Mouse (Mus musculus): ENCODE measurements around the gene H2-DMb2. TPM values are rescaled to one million over a fixed set of nuclear protein-coding genes. Genes with fewer than 3 reads are reported as not detected.
A peak's percentile ranks its signal among the peaks of the same experiment; 100 is the strongest.

H2-DMb2 gene
- total RNA-seq (2014; rRNA removed) (0.74 and 1.7 TPM in 2 replicates), polyA plus RNA-seq (2012; rRNA removed) (1.1 and 3.1 TPM in 2 replicates)

DNA sequence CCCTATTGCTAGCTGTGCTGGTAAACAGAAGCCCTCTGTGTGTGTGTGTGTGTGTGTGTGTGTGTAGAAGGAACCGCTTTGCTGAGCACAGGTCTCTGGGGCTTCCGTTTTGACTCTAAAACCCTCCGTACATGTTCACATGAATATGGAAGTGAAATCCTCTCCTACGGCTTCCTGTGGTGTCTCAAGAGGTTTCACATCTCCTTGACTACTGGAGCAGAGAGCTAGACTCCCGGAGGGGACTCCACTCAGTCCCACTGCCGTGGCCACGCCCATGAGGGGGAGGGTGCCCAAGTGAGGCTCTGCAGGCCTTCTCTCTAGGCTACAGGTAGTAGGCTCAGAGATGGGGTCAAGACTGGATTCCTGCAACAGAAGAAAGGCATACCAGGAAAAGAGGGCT is at the start of gene H2-DMb2:
TSS of gene H2-DMb2 (plus strand) at position 275 of the 400 bp plus-strand sequence.
- Histone ChIP-seq H3K27ac (replicated peaks; ENCODE audit: insufficient read depth, low read depth, low read length) (peak within 1 kb of the TSS; percentile 31; the same call in 1 of the 2 replicates), H3K4me1 (ENCODE audit: control insufficient read depth, insufficient read depth, low read length) (no peaks in the 10 kb centered on the region), H3K4me3 (ENCODE audit: insufficient read depth, low read depth, low read length) (no peak within 1 kb of the TSS), H3K9ac (ENCODE audit: low read depth, low read length) (no peak within 1 kb of the TSS), H3K27me3 (ENCODE audit: control insufficient read depth, insufficient read depth, low read length) (peaks cover 10% of the 10 kb centered on the region; the same call in 1 of the 2 replicates), H3K36me3 (ENCODE audit: control insufficient read depth, insufficient read depth, low read length) (no peaks in the 10 kb centered on the region), H3K79me2 (ENCODE audit: control insufficient read depth, insufficient read depth, low read length) (no peaks in the 10 kb centered on the region)
- peak; percentile 56 for DNase-seq (ENCODE audit: extremely low read depth, low read depth, low spot score)
- WGBS = 49% methylated on average over 7 of the region's 7 CpGs
- TF ChIP-seq POLR2A (IDR thresholded peaks at IDR 0.05; ENCODE audit: extremely low read depth, insufficient read depth, low read length) (no peak), CTCF (IDR thresholded peaks at IDR 0.05; ENCODE audit: low read depth, low read length) (no peak)

DNA sequence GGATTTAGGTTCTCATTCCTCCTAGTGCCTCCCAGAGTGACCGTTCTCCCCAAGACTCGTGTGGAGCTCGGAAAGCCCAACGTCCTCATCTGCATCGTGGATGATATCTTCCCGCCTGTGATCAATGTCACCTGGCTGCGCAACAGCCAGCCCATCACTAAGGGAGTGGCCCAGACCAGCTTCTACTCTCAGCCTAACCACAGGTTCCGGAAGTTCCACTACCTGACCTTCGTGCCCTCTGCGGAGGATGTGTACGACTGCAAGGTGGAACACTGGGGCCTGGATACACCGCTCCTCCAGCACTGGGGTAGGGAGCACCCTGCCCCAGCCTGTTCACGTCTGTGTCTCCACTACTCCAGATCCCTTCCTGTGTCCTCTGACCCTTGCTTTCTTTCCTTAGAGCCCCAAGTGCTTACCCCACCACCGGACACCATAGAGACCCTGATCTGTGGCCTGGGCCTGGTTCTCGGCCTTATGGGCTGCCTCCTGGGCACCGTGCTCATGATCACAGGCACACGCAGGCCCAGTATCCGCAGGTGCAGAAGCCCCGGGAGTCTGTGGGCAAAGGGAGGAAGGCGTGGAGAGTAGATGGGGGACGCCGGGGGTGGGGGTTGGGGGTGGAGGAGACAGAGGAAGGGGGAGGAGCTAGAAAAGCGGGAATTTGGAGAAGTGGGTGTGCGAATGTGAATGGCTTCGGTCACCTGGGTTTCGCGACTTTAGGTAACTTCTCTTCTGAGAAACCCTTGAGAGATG is 48.6 kb upstream of the H2-DMb2 start:
- Histone ChIP-seq H3K27ac (replicated peaks; ENCODE audit: insufficient read depth, low read depth, low read length) (no peak overlapping the region), H3K36me3 (ENCODE audit: control insufficient read depth, insufficient read depth, low read length) (no peaks in the 10 kb centered on the region), H3K27me3 (ENCODE audit: control insufficient read depth, insufficient read depth, low read length) (no peaks in the 10 kb centered on the region), H3K9ac (ENCODE audit: low read depth, low read length) (no peak overlapping the region), H3K4me1 (ENCODE audit: control insufficient read depth, insufficient read depth, low read length) (no peaks in the 10 kb centered on the region), H3K79me2 (ENCODE audit: control insufficient read depth, insufficient read depth, low read length) (no peaks in the 10 kb centered on the region), H3K4me3 (ENCODE audit: insufficient read depth, low read depth, low read length) (no peak overlapping the region)
- no peak for DNase-seq (ENCODE audit: extremely low read depth, low read depth, low spot score)
- TF ChIP-seq CTCF (IDR thresholded peaks at IDR 0.05; ENCODE audit: low read depth, low read length) (no peak), POLR2A (IDR thresholded peaks at IDR 0.05; ENCODE audit: extremely low read depth, insufficient read depth, low read length) (no peak)
- WGBS = 77% methylated on average over 27 of the region's 27 CpGs

DNA sequence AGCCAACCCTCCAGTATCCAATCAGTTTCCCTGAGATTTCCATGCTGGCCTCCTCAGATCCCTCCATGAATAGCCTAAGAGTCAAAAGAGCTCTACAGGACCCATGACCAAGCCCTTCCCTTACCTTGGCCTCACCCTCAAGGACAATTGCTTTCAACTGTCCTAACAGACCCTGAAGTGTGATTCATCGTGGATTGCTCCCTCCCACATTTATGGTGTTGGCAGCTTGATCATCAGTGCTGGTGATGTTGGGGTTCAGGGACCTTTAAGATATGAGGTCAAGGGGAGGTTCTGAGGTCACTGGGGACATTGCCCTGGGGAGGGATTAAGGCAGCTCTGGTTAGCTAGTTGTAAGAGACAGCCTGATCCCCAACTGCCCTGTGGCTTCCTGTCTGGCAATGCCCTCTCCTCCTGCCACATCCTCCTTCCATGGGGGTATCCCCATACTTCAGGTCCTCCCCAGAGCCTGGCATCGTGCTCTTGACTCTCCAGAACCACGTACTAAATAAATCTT is 46.6 kb upstream of the H2-DMb2 start:
- Histone ChIP-seq H3K36me3 (ENCODE audit: control insufficient read depth, insufficient read depth, low read length) (no peaks in the 10 kb centered on the region), H3K79me2 (ENCODE audit: control insufficient read depth, insufficient read depth, low read length) (no peaks in the 10 kb centered on the region), H3K27me3 (ENCODE audit: control insufficient read depth, insufficient read depth, low read length) (no peaks in the 10 kb centered on the region), H3K4me3 (ENCODE audit: insufficient read depth, low read depth, low read length) (no peak overlapping the region), H3K4me1 (ENCODE audit: control insufficient read depth, insufficient read depth, low read length) (peaks cover under 1% of the 10 kb centered on the region; the same call in 1 of the 2 replicates), H3K9ac (ENCODE audit: low read depth, low read length) (no peak overlapping the region), H3K27ac (replicated peaks; ENCODE audit: insufficient read depth, low read depth, low read length) (no peak overlapping the region)
- TF ChIP-seq CTCF (IDR thresholded peaks at IDR 0.05; ENCODE audit: low read depth, low read length) = no peak
- TF ChIP-seq POLR2A (IDR thresholded peaks at IDR 0.05; ENCODE audit: extremely low read depth, insufficient read depth, low read length) = no peak
- 53% methylated on average over 3 of the region's 3 CpGs for WGBS
- DNase-seq (ENCODE audit: extremely low read depth, low read depth, low spot score) = no peak

DNA sequence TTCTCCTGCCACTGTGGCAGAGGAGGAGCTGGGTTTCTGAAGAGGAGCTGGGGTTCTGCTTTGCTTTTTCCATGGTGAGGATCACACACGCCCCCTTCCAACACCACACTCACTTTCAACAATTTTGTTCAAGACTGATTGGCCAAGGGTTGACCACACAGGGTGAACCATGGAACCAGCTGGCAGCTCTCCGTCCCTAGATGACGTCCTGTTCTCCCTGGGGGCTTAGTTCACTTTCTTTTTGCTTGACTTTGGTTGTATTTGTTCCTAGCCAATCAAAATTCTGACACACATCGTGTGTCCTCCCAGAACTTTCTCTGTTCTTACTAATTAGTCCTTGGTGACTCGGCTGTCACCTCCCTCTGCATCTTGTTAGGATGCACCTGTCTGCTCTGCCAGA is 45.8 kb upstream of the H2-DMb2 start:
- no peak for TF ChIP-seq POLR2A (IDR thresholded peaks at IDR 0.05; ENCODE audit: extremely low read depth, insufficient read depth, low read length)
- no peak for TF ChIP-seq CTCF (IDR thresholded peaks at IDR 0.05; ENCODE audit: low read depth, low read length)
- Histone ChIP-seq H3K9ac (ENCODE audit: low read depth, low read length) (no peak overlapping the region), H3K4me1 (ENCODE audit: control insufficient read depth, insufficient read depth, low read length) (peaks cover 3% of the 10 kb centered on the region; the same call in 1 of the 2 replicates), H3K4me3 (ENCODE audit: insufficient read depth, low read depth, low read length) (no peak overlapping the region), H3K27me3 (ENCODE audit: control insufficient read depth, insufficient read depth, low read length) (no peaks in the 10 kb centered on the region), H3K79me2 (ENCODE audit: control insufficient read depth, insufficient read depth, low read length) (no peaks in the 10 kb centered on the region), H3K27ac (replicated peaks; ENCODE audit: insufficient read depth, low read depth, low read length) (no peak overlapping the region), H3K36me3 (ENCODE audit: control insufficient read depth, insufficient read depth, low read length) (no peaks in the 10 kb centered on the region)
- no peak for DNase-seq (ENCODE audit: extremely low read depth, low read depth, low spot score)
- 77% methylated on average over 5 of the region's 5 CpGs for WGBS

DNA sequence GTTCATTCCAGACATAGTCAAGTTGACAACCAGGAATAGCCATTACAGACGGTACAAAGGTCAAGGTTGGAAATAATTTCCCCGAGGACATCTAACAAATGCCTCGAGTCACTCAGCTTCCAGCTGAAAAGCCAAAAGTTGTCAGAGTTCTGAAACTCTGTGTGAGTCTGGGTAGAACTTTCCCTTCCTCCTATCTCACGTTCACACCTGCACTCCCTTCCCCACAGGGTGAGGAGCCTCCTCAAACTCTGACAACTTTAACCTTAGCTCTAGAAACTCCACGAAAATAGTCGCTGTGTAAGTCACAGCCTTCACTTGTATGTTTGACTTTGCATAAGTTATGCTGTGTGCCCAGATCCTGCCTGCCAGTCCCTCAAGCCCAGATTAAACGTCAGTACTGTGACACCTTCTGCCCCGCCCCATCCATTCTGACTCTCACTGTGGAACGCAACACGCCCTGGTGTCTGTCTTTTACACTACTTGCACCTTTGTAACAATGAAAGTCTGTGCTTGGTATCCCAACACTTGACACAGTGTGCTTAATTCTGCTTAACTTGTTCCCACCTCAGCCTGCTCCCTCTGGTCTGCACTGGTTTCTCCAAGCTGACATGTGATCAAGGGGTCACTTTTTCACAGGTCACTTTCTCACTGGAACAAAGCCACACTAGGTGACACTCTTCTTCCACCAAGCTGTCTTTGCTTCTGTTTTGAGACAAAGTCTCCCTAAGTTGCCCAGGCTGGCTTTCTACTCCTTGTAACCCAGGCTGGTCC is 44.2 kb upstream of the H2-DMb2 start:
- no peak overlapping the region for H3K9ac ChIP-seq (ENCODE audit: low read depth, low read length)
- no peak overlapping the region for H3K4me3 ChIP-seq (ENCODE audit: insufficient read depth, low read depth, low read length)
- peaks cover 5% of the 10 kb centered on the region; the same call in 1 of the 2 replicates for H3K4me1 ChIP-seq (ENCODE audit: control insufficient read depth, insufficient read depth, low read length)
- no peak for TF ChIP-seq CTCF (IDR thresholded peaks at IDR 0.05; ENCODE audit: low read depth, low read length)
- TF ChIP-seq POLR2A (IDR thresholded peaks at IDR 0.05; ENCODE audit: extremely low read depth, insufficient read depth, low read length) = no peak
- no peaks in the 10 kb centered on the region for H3K27me3 ChIP-seq (ENCODE audit: control insufficient read depth, insufficient read depth, low read length)
- H3K79me2 ChIP-seq (ENCODE audit: control insufficient read depth, insufficient read depth, low read length) = no peaks in the 10 kb centered on the region
- H3K36me3 ChIP-seq (ENCODE audit: control insufficient read depth, insufficient read depth, low read length) = no peaks in the 10 kb centered on the region
- 47% methylated on average over 10 of the region's 10 CpGs for WGBS
- no peak for DNase-seq (ENCODE audit: extremely low read depth, low read depth, low spot score)
- H3K27ac ChIP-seq (replicated peaks; ENCODE audit: insufficient read depth, low read depth, low read length) = no peak overlapping the region

Measured in liver, adult 2 months (tissue).